9 mouse cellular contexts compared by ENCODE assay signal in the genomic region with DNA sequence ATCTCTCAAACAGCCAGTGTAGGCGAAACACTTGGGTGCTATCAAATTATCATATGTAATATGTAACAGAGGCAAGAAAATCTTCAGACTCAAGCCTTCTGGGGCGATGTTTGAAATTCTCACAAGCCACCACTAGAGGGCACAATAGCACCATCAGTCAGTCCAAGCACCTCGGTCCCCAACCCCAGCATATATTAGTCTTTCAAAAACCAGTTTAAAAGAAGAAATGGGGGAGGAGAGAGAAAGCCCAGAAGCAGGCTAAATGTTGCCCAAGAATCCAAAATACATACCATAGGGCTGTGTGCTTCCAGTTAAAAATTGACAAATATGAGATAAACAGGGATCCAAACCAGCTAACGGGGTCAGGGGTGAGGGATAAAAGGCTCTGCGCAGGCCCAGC. TPM values are rescaled to one million over a fixed set of nuclear protein-coding genes. Genes with fewer than 3 reads are reported as not detected.
DNase-seq lines count a peak whose midpoint lies in the region; ATAC-seq lines count a peak whose summit lies in the region.
"Had no signal": no experiment of that assay in that cellular context is flagged by ENCODE, and none has a peak within 500 bp of the region (broad histone marks: within the 10 kb centered on the region; RNA-seq: fewer than 3 reads in every experiment).

No protein-coding gene starts in this region.

- no peaks in the 10 kb centered on the region for H3K27me3 ChIP-seq in lung, embryonic 16.5 days (ENCODE audit: control insufficient read depth, insufficient read depth, low read depth, low read length)

- no peaks in the 10 kb centered on the region for H3K36me3 ChIP-seq in lung, embryonic 16.5 days (ENCODE audit: control insufficient read depth, insufficient read depth, low read length)

- H3K9me3 ChIP-seq in lung, embryonic 16.5 days (ENCODE audit: control insufficient read depth, low read length), result no peaks in the 10 kb centered on the region
- H3K9me3 ChIP-seq: megakaryocyte, embryonic 14.5 days had no signal

- no peak for ATAC-seq in cerebellum, adult (ENCODE audit: insufficient number of reproducible peaks, low FRiP score, low TSS enrichment)
- peak; percentile 10; the same call in 1 of the 2 replicates for ATAC-seq in lung, embryonic 16.5 days (ENCODE audit: low read depth)

- H3K27ac ChIP-seq in lung, embryonic 16.5 days (ENCODE audit: low read length), result peak overlapping the region; percentile 15; the same call in 1 of the 2 replicates

- no peak overlapping the region for H3K9ac ChIP-seq in lung, embryonic 16.5 days (ENCODE audit: low read length)

- no peak overlapping the region for H3K4me2 ChIP-seq in lung, embryonic 16.5 days (ENCODE audit: low read depth, low read length)

- DNase-seq in cerebellum, adult 11 months, result peak; percentile 63
- DNase-seq in Muller cell, postnatal 12 days (ENCODE audit: inconsistent ontology term), result peak; percentile 57
- DNase-seq in cerebellum, adult 9-11 months, result peak; percentile 61
- peak; percentile 60 to 81 for DNase-seq in frontal cortex, postnatal 25 days (ENCODE audit: low spot score in 2 of 2)
- peak; percentile 65 to 82 for DNase-seq in kidney, postnatal 36 days
- DNase-seq in skeletal muscle tissue, adult 2 months (ENCODE audit: low read depth, low spot score), result peak; percentile 75

- WGBS in lung, embryonic 16.5 days, result 31% methylated on average over 5 of the region's 5 CpGs

- no peaks in the 10 kb centered on the region; the same call in none of the 2 replicates for H3K4me1 ChIP-seq in lung, embryonic 16.5 days (replicated peaks; ENCODE audit: control insufficient read depth, insufficient read depth, low read length)

- no peak overlapping the region for H3K4me3 ChIP-seq in lung, embryonic 16.5 days (ENCODE audit: low read length)
- H3K4me3 ChIP-seq: megakaryocyte, embryonic 14.5 days had no signal

RNA-seq across cellular contexts. Expression of a gene that starts 3.4 kb away (rescaled TPM):
- polyA plus RNA-seq in lung, embryonic 16.5 days (2015; fragmentation: Nextera tagmentation; extraction: Ambion mirVana), result not detected in 2 replicates

RNA-seq across cellular contexts. Expression of a gene that starts 4.8 kb away (rescaled TPM):
- polyA plus RNA-seq in lung, embryonic 16.5 days (2015; fragmentation: Nextera tagmentation; extraction: Ambion mirVana), result 113 and 120 TPM in 2 replicates

RNA-seq across cellular contexts. Expression of a gene that starts 5.0 kb away (rescaled TPM):
- polyA plus RNA-seq in lung, embryonic 16.5 days (2015; fragmentation: Nextera tagmentation; extraction: Ambion mirVana), result 0.26 and 0.48 TPM in 2 replicates

RNA-seq across cellular contexts. Expression of a gene that starts 20.8 kb away (rescaled TPM):
- 0.09 TPM in 2 replicates for polyA plus RNA-seq in lung, embryonic 16.5 days (2015; fragmentation: Nextera tagmentation; extraction: Ambion mirVana)

RNA-seq across cellular contexts. Expression of a gene that starts 51.0 kb away (rescaled TPM):
- polyA plus RNA-seq in lung, embryonic 16.5 days (2015; fragmentation: Nextera tagmentation; extraction: Ambion mirVana), result not detected in 2 replicates
